Mouse (Mus musculus) kidney, postnatal 14 days (tissue): ENCODE measurements around the gene Itm2b.

ENCODE experiments used
- DNase-seq: peaks from one replicate; pipeline ENCODE4 v3.0.0; 2022; ENCODE audit warnings: mixed read lengths

Itm2b gene

DNA sequence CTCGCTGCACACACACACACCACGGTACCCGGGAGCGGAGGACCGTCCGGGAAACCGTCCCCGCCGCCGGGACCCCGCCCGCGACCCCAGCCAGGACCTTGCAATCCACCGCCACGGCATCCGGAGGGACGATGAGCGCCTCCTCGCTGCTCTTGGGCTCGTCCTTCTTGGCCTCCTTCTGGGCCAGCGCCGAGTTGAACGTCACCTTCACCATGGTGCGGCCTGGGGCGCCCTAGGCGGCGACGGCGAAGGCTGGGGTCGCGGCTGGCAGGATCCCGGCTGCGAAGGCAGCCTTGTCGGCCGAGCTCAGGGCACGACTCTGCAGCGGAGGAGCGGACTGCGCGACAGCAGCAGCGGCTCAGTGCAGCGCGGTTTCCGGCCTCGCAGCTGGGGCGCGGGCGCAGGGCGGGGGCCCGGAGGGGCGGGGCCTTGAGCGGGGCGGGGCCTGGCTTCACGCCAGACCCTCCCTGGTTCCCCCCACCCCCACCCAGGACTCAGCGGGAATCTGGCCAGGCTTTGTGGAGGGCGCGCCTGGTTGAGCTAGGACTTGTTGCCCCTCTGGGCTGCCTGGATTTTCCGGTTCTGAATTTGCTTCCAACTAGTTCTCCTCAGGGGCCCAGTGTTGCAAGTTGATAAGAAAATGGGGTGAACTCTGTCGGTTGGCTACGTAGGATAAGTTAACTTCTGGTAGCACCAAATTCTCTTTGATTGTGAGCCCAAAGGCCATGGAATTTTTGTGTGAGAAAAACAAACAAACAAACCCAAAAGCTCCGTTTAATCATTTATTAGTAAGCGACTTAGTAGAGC lies at the start of gene Itm2b:
Gene Itm2b, minus strand, starts transcription at position 377 of the 807 bp plus-strand sequence.
- DNase-seq = peak; percentile 95

- no peak for DNase-seq
Observed at GRCm38 (mm10) chr14:73433487-73433886, 48.4 kb upstream of the Itm2b start.

- DNase-seq = no peak
Observed at GRCm38 (mm10) chr14:73430571-73430970, 45.5 kb upstream of the Itm2b start.

DNA sequence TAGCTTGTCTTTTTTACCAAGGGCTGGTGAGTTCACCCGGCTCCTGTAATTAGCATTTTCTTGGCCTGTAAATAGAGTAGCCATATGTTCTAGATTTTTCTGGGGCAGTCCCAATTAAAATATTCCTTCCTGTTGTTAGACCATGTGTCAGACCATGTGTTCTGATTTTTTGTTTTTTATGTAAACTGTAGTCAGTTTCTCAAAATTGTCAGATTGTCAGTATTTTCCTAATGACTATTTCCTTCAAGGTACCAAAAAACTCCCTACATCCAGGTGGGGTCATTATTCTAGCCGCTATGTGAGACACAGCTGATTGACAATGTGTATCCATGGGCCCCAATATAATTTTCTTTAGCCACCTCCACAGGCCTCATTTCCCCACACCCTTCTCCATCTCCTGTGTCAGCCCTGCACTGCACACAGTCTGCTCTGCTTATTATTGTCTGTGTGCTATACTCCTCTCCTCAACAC lies 40.5 kb upstream of the Itm2b start:
- DNase-seq = no peak

- DNase-seq = no peak
Observed at GRCm38 (mm10) chr14:73424961-73425360, 39.9 kb upstream of the Itm2b start.

- DNase-seq = no peak
Observed at GRCm38 (mm10) chr14:73423542-73423941, 38.5 kb upstream of the Itm2b start.

DNA sequence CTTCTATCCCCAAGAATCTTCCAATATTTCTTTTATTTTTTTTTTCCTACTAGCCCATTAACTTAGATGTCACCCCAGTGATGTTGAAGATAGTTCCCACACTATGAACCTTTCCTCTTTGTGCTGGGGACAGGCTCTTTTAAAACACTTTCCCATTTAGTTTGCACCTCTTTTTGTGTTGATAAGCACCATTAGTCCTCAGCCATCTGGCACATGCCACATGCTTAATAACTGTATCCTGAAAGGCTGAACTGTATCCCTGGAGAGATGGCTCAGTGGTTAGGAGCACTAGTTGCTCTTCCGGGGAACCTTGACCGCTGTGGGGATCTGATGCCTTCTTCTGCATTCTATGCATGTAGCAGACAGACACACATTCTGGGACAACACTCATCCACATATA lies 37.5 kb upstream of the Itm2b start:
- DNase-seq = no peak

DNA sequence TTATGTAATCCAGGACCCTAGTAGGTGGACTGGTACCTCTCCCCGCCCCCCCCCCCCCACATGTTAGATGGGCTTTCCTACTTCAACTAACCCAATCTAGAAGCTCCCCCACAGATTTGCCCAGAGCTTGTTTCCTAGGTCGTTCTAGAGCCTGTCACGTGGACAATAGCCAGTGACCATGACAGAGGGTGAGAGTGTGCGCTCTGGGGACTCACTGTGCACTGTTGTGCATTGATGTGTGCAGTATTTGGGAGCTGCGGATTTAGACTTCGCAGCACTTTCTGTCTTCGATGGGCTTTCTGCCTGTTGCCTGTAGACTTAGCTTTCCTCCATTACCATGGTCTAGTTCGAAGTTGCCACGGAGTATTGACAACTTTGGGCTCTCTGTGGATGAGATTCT lies 36.5 kb upstream of the Itm2b start:
- DNase-seq = no peak

GRCm38 (mm10) chr14:73420138-73420745 lies 35.2 kb upstream of the Itm2b start:
- no peak for DNase-seq

DNA sequence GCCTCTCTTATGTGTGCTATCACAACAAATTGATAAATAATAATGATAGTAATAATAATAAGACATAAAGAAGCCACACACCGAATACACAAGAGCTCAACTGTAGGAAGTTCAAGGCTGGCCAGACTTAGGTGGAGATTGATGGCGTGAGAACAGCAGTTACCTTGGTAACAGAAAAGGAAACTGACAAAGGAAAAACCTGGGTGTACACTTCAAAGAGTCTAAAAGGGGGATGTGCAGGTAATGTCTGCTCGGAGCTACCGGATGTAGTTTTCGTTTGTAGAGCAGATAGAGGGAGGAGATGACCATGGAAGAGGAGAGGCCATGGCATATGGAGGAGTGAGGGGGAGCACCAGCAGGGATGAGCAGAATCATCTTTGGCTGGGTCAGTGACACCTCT lies 31.4 kb upstream of the Itm2b start:
- DNase-seq = no peak

DNA sequence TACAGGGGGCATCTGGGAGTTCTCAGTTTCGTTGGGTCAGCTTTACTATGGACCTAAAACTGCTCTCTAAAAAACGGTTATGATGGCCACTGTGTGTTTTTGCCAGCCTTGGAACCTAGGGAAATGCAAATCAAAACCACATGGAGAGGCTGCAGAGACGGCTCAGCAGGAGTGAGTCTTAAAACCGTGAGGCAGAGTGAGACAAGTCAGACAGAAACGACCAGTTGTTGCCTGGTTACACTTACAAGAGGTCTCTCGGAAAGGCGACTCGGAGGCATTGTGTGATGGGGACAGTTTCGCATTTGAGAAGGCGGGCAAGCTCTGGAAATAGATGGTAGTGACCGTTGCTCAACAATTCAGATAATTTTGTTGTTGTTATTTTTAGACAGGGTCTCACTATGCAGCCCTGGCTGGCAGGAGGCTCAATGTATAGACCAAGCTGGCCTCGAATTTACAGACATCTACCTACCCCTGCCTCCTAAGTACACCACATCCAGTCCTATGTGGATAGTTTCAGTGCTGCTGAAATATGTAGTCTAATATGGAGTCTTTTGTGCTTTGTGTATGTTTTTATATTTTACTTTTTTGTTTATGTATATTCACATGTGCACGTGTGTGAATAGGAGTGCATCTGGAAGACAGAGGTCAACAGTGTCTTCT lies 30.4 kb upstream of the Itm2b start:
- no peak for DNase-seq

DNA sequence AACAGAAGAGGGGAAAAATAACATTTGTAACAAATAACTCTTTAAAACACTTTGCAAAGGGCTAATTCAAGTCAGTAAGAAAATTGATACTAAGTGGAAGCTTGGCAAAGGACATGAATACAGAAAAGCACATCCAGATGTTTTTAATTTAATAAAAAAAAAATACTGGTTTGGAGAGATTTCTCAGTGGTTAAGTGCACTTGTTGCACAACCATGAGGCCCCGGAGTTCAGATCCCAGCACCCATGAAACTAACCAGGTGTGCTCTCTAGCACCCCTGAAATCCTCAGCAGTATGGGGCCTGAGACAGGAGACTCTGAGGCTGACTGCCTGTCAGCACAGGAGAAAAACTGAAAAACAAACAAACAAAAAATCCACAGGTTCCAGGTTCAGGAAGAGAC lies 26.6 kb upstream of the Itm2b start:
- no peak for DNase-seq

- no peak for DNase-seq
Observed at GRCm38 (mm10) chr14:73410083-73410482, 25.0 kb upstream of the Itm2b start.

DNA sequence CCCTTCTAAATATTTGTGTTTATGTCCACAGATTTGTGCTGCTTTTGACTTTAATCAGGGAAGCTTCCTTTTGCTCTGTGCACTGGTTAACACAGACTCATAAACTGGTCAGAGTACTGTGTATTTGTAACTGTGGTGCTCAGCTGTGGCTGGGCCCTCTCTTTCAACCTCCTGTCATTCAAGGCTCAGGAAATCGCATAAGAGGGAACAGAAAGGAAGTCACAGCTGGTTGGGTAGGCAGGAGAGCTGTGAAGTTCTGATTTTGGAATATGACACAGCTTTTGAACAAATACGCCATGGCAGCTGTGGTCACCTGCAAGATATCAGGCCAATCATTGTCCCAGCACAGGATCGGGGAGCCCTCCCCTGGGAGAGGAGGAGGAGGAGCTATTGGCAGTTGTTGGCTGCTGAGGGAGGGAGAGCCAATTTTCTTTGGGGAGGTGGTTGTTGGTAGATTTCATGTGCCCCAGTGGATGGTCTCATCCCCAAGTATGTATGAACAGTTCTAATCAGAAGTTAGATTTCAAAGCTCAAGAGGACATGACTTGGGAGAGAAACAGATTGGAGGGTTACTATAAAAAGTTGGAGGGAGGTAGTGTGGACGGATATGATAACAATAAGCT lies 23.2 kb upstream of the Itm2b start:
- no peak for DNase-seq

DNA sequence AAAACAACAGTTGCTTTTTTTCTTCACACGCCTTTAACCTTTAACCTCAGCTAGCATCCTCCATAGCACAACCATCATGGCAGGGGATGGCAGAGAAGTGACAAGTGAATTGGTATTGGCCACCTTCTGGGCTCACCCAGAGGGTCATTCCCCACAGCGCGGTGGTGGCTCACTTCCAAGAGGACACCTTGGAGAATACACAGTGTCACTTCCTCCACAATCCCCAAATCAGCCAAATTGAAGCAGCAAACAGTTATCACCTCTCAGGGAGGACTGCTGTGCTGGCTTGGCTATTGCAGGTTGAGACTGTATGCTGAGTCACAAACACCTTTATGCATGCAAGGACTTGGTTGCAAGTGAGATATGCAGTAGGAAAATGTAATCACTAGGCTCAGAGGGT lies 18.9 kb upstream of the Itm2b start:
- DNase-seq = no peak

- no peak for DNase-seq
Observed at GRCm38 (mm10) chr14:73403351-73403750, 18.3 kb upstream of the Itm2b start.

DNA sequence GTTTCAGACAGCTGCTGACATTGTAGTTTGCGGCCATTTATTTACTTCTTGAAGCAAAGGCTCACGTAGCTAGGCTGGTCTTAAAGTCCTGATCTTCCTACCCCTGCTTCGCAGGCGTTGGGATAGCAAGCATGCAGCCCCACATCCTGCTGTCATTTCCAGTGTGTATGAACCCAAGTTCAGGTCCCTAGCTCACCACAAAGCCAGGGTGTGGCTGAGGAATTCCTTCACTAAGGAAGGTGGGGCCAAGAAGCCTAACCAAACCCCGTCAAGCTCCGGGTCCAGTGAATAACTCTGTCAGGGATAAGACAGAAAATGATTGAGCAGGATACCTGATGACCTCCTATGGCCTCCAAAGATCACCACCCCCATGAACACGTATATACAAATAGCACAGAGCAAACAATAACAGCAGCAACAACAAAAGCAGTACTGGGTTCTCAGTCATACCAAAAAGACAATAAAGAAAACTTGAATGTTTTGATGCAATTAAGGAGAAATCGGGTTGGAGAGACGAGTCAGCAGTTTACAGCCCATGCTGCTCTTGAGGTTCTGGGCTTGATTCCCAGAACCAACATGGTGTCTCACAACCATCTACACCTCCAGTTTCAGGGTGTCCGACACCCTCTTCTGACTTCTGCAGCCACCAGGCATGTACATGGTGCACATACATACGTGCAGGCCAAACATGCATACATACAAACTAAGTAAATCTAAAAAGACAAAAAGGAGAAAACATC lies 17.4 kb upstream of the Itm2b start:
- DNase-seq = no peak

GRCm38 (mm10) chr14:73401408-73401807 lies 16.3 kb upstream of the Itm2b start:
- DNase-seq = no peak

DNA sequence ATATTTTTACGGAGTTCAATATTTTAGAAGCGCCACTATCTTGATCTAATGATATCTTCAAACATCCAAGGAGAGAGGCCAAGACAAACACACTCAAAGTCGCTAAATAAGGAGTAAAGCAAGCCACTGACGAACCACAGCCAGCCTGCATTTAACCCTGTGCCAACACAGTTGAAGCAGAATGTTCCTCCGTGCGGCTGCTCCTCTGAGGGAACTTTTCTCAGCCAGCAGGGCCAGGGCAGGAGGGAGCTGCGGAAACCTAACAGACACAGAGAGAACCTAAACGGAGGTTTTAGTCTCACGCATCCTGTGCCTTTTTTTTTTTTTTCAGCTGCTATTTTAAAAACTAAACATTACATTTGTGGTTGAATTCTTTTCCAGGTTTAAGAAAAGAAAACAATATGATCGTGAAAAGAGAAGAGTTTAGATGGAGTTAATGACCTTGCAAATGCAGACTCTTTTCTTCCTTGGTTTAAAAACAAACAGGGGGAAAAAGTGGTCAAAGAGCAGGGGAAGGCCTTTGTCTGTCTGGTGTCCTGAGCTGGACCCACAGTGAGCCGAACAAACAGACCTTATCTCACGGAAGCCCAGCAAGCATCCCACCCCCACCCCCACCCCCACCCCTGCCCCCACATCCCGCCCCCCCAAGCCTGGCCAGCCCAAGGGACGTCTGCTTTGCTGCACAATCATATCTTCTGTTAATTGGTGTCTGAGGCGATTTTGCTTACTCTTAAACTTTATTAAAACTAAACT lies 15.0 kb upstream of the Itm2b start:
- DNase-seq = no peak

DNA sequence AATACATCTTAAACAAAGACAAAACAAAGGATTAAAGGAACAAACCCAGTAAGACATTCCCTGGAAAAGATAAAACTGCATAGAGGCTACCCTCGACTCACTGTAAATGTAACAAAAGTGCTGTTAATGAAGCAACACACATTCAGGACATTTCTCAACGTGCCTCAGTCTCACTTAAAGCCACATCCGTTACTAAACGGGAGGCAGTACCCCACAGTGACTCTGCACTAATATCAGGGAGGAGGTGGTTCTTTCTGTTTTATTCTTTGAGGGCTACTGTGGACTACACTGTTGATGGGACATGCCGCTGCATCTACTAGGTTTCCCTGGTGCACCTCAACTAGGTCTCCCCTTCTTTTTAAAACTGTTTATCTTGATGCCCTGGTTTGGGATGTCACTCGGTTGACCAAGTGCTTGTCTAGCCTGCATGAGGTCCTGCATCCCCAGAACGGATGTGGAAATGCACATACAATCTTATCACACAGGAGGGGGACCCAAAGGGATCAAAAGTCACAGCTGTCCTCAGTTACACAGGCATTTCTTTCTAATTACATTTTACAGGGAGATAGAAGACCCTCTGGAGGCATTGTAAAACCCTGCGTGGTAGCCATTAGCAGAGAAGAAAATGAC lies 13.4 kb upstream of the Itm2b start:
- no peak for DNase-seq

GRCm38 (mm10) chr14:73395750-73396149 lies 10.7 kb upstream of the Itm2b start:
- no peak for DNase-seq
